Mouse (Mus musculus): ENCODE data around the gene Shank2.

- no peak for TF ChIP-seq TBP (conservative IDR thresholded peaks at IDR 0.05; ENCODE audit: low read depth, low read length)
- peak in 1 of 2 experiments; percentile 32; a peak in 2 of 4 replicates for TF ChIP-seq CTCF (conservative IDR thresholded peaks at IDR 0.05 in 1 of 2, IDR thresholded peaks at IDR 0.05 in 1 of 2; ENCODE audit: low read depth in 2 of 2, low read length in 2 of 2)
Observed at GRCm38 (mm10) chr7:144026024-144026752, 24.5 kb downstream of the Shank2 start.
